Mouse (Mus musculus): ENCODE data around the gene Tmem107.

GRCm38 (mm10) chr11:69094697-69095429 is 24.3 kb downstream of the Tmem107 start, which contains the start of gene Per1:
- TF ChIP-seq ZNF384 (IDR thresholded peaks at IDR 0.05; ENCODE audit: low read depth, low read length) (no peak), CTCF (conservative IDR thresholded peaks at IDR 0.05 in 1 of 2, IDR thresholded peaks at IDR 0.05 in 1 of 2; ENCODE audit: low read depth in 2 of 2, low read length in 2 of 2) (no peak)
